Mouse (Mus musculus) heart, adult 9 months (tissue): ENCODE results near the gene Trrap.

ENCODE experiments used
- DNase-seq, 2 experiments: peaks; one replicate each; pipeline ENCODE4 v3.0.0; 2022; ENCODE audit warnings: low spot score in 2 of 2

The Trrap gene

GRCm38 (mm10) chr5:144767106-144767798 lies at the start of gene Trrap:
Gene Trrap (plus strand): TSS chr5:144767732.
- DNase-seq = peak in 1 of 2 experiments; percentile 12

GRCm38 (mm10) chr5:144719781-144720180 lies 47.8 kb upstream of the Trrap start:
- no peak for DNase-seq

- no peak for DNase-seq
Observed at GRCm38 (mm10) chr5:144720281-144720680, 47.3 kb upstream of the Trrap start.

- DNase-seq = no peak
Observed at GRCm38 (mm10) chr5:144724926-144725325, 42.6 kb upstream of the Trrap start.

- DNase-seq = no peak
Observed at GRCm38 (mm10) chr5:144725554-144725953, 42.0 kb upstream of the Trrap start.

- peak in 1 of 2 experiments; percentile 19 for DNase-seq
Observed at GRCm38 (mm10) chr5:144727119-144727518, 40.4 kb upstream of the Trrap start.

DNA sequence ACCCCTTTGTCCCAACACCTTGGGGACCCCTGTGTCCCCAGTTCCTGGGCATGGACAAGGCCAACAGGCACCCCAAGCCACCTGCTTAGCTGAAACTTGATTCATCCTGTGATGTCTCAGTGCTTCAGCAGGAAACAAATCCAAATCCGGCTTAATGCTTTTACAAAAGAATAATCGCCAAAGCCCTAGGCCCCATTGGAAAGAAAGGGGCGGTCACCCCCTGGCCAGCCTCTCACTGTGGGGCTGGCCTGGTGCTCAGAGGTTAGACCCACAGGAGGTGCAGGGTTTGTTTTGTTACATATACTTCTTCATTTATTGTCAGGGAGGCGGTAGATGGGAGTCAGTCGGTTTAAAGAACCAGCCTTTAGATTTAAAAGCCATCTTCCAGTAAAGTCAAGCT lies 39.3 kb upstream of the Trrap start:
- no peak for DNase-seq

GRCm38 (mm10) chr5:144729216-144729615 lies 38.3 kb upstream of the Trrap start:
- DNase-seq = no peak

DNA sequence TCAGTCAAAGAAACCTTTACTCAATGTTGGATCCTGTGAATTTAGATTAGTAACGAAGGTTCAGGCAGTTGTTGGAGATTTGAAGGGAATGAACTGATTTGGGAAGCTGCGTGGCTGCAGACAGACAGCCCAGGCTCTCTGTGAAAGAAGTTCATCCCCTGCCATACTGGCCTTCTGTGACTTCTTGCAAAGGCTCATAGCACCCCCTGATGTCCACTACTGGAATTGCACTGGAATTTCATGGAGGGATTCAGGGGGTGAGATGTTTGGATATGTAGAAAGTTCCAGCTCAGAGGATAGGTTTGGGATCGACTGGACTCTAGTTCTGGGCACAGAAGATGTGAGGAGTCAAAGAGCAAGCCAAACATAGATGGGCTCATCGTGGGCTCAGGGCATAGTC lies 33.6 kb upstream of the Trrap start:
- peak in 1 of 2 experiments; percentile 23 for DNase-seq

GRCm38 (mm10) chr5:144734949-144735348 lies 32.6 kb upstream of the Trrap start:
- peak in 1 of 2 experiments; percentile 52 for DNase-seq

- no peak for DNase-seq
Observed at GRCm38 (mm10) chr5:144737101-144737500, 30.4 kb upstream of the Trrap start.

DNA sequence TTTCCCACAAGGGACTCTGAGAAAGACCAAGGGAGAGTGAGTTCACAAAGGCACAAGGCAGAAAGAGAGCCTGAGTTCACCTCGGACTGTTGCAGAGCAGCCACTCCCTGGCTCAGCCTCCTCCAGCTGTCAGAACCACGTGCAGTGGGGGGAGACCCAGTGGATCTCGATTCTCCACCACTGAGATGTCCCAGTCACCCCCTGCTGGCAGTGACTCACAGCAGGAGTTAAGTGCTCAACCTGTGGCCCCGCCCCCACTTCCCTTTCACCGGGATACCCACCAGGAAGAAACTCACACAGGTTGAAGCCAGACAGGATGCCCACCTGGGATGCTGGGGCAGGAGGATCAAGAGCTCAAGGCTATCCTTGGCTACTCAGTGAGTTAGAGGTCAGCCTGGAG lies 15.1 kb upstream of the Trrap start:
- no peak for DNase-seq

DNA sequence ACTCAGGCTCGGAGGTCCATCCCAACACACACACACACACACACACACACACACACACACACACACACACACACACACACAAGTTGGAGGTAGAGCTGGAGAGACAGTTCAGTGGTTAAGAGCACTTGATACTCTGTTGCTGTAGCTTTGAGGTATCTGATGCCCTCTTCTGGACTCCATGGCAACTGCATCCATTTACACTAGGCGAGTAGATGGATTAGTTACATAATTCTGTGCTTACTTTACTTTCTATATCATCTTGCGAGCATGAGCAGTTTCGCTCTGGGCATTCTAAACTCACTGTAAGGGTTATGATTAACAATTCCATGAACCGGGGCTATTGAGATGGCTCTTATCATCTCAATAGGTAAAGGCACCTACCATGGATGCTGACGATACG lies 14.5 kb upstream of the Trrap start:
- DNase-seq = peak in 1 of 2 experiments; percentile 22

DNA sequence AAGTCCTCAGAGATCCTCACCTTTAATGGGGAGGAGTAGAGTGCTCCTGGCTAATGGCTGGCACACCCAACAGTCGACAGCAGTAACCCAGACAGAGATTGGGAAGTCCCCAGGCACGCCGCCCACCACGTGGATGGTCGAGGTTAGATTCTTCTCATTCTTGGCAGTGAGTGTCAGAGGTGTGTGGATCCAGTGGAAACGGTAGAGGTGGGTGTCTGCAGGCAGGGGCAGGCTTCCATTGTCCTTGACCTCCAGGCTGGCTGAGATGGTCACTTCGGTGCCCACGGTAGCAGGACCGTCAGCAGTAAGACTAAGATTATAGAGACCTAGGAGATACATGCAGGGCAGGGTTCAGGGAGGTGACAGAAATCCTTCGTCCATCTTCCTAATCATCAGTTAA lies 12.3 kb upstream of the Trrap start:
- DNase-seq = no peak

DNA sequence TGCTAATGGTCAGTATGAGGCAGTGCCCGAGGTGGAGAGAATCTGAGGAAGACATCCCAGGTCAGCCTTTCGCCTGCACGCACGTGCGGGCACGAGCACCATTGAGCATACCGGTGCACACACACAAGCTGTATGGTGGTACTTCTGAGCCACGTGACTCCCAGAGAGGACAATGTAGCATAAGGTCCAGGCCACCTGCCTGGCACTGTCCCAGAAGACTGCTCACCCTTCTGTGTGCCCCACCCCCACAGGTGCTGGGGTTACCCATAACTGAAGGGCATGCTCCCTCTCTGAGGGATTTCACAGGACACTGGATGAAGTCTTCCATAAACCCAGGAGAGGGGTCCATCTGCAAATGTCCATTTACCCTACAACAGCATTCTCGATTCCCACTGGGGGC lies 10.1 kb upstream of the Trrap start:
- DNase-seq = no peak

DNA sequence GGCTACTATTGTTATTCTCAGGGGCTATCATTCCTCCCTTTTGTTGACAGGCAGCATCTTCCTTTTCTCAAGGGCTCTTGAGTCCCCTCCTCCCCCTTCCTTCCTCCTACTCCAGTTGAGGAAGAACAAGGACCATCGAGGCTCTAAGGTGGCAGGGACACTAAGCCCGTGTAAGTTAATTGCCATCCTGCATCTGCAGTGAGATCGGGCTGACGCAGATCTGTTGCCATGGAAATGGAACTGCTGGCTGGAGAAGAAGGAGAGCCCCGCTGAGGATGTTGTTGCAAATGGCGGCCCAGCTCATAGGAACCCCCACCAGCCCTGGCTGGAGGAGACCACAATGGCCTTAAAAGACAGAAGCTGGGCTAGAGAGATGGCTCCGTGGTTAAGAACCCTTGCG lies 9.1 kb upstream of the Trrap start:
- DNase-seq = no peak

- no peak for DNase-seq
Observed at GRCm38 (mm10) chr5:144761161-144761868, 6.2 kb upstream of the Trrap start, which contains the start of gene Tmem130. Gene Tmem130 (minus strand): TSS chr5:144761818.

DNA sequence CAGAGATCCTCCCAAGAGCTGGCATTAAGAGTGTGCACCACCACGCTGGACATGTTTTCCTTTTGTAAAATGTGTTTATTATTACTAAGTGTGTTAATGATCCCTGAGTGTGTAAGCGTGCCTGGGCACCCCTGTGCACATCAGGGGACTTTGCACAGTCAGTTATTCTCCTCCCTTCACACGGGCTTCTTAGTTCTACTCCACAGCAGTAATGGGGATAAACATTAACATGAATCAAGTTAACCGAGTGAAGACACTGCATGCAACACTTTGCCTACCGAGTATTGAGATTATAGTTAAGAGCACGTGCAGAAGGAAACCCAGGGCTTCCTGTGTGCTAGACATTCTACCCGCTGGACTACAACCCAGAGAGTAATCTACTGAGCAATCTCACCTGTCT lies 1.5 kb upstream of the Trrap start:
- DNase-seq = no peak

- DNase-seq = no peak
Observed at GRCm38 (mm10) chr5:144766646-144767045, 886 bp upstream of the Trrap start.

DNA sequence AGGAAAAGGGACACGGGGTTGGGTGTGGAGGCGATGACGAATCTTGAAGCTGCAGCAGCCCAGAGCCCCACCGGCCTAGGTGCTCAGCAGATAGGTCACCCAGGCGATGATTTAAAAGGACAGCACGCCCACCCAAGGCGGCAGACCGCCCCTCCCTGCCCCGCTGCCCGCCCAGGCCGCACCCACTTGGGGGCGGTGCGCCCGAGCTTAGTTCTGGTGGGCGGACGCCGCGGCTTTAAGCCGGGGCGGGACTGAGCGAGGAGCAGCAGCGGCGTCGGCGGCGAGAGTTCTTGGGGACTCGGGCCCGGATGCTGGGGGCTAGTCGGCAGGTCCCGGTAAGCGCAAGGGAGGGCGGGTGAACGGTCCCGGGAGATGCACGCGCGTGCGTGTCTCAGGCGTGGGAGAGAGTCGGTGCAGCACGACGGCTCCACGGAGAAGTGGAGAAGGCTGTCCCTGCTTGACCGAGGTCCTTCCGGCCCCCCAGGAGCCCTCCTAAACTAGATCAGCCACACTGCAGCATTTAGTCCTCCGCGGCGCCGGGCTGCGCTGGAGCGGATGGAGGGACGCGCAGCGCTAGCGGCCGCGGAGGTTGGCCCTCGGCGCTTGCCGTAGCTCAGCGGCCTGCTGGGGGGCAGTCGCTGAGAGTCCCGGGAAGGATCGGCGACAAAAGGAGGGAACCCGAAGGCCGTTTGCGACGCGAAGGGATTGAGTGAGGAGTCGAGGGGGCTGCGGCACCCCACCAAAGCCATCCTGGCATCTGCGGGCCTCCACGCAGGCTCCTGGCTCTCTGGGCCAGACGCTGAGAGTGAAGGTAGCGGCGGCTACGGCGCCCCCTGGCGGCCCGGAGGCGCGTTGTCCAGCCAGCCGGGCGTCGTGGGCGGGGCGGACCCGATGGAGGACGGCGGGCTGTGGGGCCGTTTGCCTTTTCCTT lies 644 bp downstream of the Trrap start:
- DNase-seq = peak; percentile 85 to 88

GRCm38 (mm10) chr5:144769067-144769482 lies 1.5 kb downstream of the Trrap start:
- no peak for DNase-seq

DNA sequence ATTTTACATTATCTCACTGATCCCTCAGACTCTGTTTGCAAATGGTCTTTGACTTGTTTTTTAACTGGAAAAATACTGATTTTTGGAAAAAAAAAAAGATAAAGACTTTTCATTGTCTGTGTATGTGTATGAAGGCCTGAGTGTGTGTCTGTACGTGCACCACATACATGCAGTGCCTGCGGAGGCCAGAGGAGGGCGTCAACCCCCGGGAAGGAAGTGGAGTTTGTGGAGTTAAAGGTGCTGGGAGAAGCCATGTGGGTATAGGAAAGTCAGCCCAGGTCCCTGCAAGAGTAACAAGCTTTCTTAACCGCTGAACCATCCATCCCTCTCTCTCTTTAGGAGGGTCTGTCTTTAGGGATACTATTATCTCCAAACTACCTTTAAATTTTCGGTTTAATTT lies 5.7 kb downstream of the Trrap start:
- DNase-seq = no peak
